In genomic region chr8:111594951-111595350, GRCm38 (mm10) we compare ENCODE assay signal across 10 mouse cellular contexts. TPM values are rescaled to one million over a fixed set of nuclear protein-coding genes. Genes with fewer than 3 reads are reported as not detected.
DNase-seq lines count a peak whose midpoint lies in the region; ATAC-seq and TF ChIP-seq lines count a peak whose summit lies in the region.
"Had no signal": no experiment of that assay in that cellular context is flagged by ENCODE, and none has a peak within 500 bp of the region (broad histone marks: within the 10 kb centered on the region; RNA-seq: fewer than 3 reads in every experiment).

No protein-coding gene starts in this region.

- TF ChIP-seq CTCF in heart, postnatal 0 days (IDR thresholded peaks at IDR 0.05; ENCODE audit: low read depth), result no peak
- TF ChIP-seq CTCF in midbrain, postnatal 0 days (IDR thresholded peaks at IDR 0.05), result no peak

- H3K4me1 ChIP-seq in heart, postnatal 0 days (ENCODE audit: control insufficient read depth, insufficient read depth), result peaks cover 73% of the 10 kb centered on the region
- peaks cover 19% of the 10 kb centered on the region; the same call in 1 of the 2 replicates for H3K4me1 ChIP-seq in midbrain, postnatal 0 days (ENCODE audit: insufficient read depth, low read length)
- peaks cover 10% of the 10 kb centered on the region for H3K4me1 ChIP-seq in midbrain, embryonic 11.5 days (ENCODE audit: control insufficient read depth, insufficient read depth, low read length)

- H3K9ac ChIP-seq in heart, postnatal 0 days (replicated peaks; ENCODE audit: low read depth, low read length), result 0 out of 2 replicates have a peak overlapping the region, but pooled peaks have one; percentile 11
- H3K9ac ChIP-seq in midbrain, postnatal 0 days (replicated peaks; ENCODE audit: low read length, poor library complexity, severe bottlenecking), result no peak overlapping the region
- H3K9ac ChIP-seq in midbrain, embryonic 11.5 days (ENCODE audit: low read length), result no peak overlapping the region
- H3K9ac ChIP-seq: neural tube, embryonic 12.5 days had no signal

- no peak overlapping the region for H3K4me3 ChIP-seq in heart, postnatal 0 days (ENCODE audit: low read depth, low read length)
- H3K4me3 ChIP-seq in midbrain, postnatal 0 days (ENCODE audit: low read depth, low read length), result no peak overlapping the region
- no peak overlapping the region for H3K4me3 ChIP-seq in midbrain, embryonic 11.5 days (ENCODE audit: low read depth, low read length)
- H3K4me3 ChIP-seq: neural tube, embryonic 12.5 days had no signal

- DNase-seq in cerebellum, adult 11-12 months, result peak; percentile 41
- no peak for DNase-seq in cerebellum, adult 11 months
- no peak for DNase-seq in heart, postnatal 0 days (ENCODE audit: low spot score)
- no peak for DNase-seq in heart, postnatal 36 days
- DNase-seq in midbrain, postnatal 0 days (ENCODE audit: low spot score), result no peak
- DNase-seq in midbrain, embryonic 11.5 days (ENCODE audit: low spot score, missing footprints), result no peak
- peak; percentile 28 for DNase-seq in skeletal muscle tissue, adult 2 months (ENCODE audit: low read depth, low spot score)
- no peak for DNase-seq in layer of hippocampus, adult 9-11 months
- DNase-seq: right cerebral cortex, postnatal 14 days had no signal

- no peak for ATAC-seq in heart, postnatal 0 days (ENCODE audit: insufficient read depth, low read depth)
- no peak for ATAC-seq in midbrain, postnatal 0 days (ENCODE audit: low FRiP score)
- no peak for ATAC-seq in midbrain, embryonic 11.5 days (ENCODE audit: low FRiP score)

- intact Hi-C loops in heart, postnatal 36 days (cut with DNase I), result loop anchor here (5.0 kb wide), 1 partner anchor 38 kb away; no protein-coding TSS in a partner anchor

- H3K36me3 ChIP-seq in heart, postnatal 0 days (replicated peaks; ENCODE audit: control insufficient read depth, insufficient read depth, low read length), result 0 out of 2 replicates have a peak, but pooled peaks cover 7% of the 10 kb centered on the region
- no peaks in the 10 kb centered on the region for H3K36me3 ChIP-seq in midbrain, postnatal 0 days (ENCODE audit: insufficient read depth, low read length)
- no peaks in the 10 kb centered on the region for H3K36me3 ChIP-seq in midbrain, embryonic 11.5 days (ENCODE audit: control insufficient read depth, insufficient read depth, low read length)
- H3K36me3 ChIP-seq: neural tube, embryonic 12.5 days had no signal

- no peak for TF ChIP-seq EP300 in heart, postnatal 0 days (IDR thresholded peaks at IDR 0.05; ENCODE audit: low read depth)

- H3K27ac ChIP-seq in heart, postnatal 0 days (ENCODE audit: low read depth), result peak overlapping the region; percentile 90
- 0 out of 2 replicates have a peak overlapping the region, but pooled peaks have one; percentile 26 for H3K27ac ChIP-seq in midbrain, postnatal 0 days (ENCODE audit: low read depth, low read length)
- H3K27ac ChIP-seq in midbrain, embryonic 11.5 days (ENCODE audit: low read depth, low read length), result no peak overlapping the region
- H3K27ac ChIP-seq: neural tube, embryonic 12.5 days had no signal

- H3K4me2 ChIP-seq in heart, postnatal 0 days (ENCODE audit: low read depth, low read length), result peak overlapping the region; percentile 7; the same call in 1 of the 2 replicates
- H3K4me2 ChIP-seq in midbrain, postnatal 0 days (ENCODE audit: low read depth, low read length, poor library complexity, severe bottlenecking), result no peak overlapping the region
- H3K4me2 ChIP-seq in midbrain, embryonic 11.5 days, result no peak overlapping the region
- H3K4me2 ChIP-seq: neural tube, embryonic 12.5 days had no signal

- 45% methylated on average over 2 of the region's 2 CpGs for WGBS in heart, postnatal 0 days
- 89% methylated on average over 2 of the region's 2 CpGs for WGBS in midbrain, postnatal 0 days
- 97% methylated on average over 2 of the region's 2 CpGs for WGBS in midbrain, embryonic 11.5 days

- H3K9me3 ChIP-seq in heart, postnatal 0 days (replicated peaks; ENCODE audit: control insufficient read depth, low read length), result no peaks in the 10 kb centered on the region
- H3K9me3 ChIP-seq in midbrain, postnatal 0 days (ENCODE audit: low read length), result no peaks in the 10 kb centered on the region
- H3K9me3 ChIP-seq in midbrain, embryonic 11.5 days (ENCODE audit: control insufficient read depth, low read length), result no peaks in the 10 kb centered on the region
- H3K9me3 ChIP-seq: neural tube, embryonic 12.5 days had no signal

- H3K27me3 ChIP-seq in heart, postnatal 0 days (ENCODE audit: control insufficient read depth, insufficient read depth, low read length), result no peaks in the 10 kb centered on the region
- no peaks in the 10 kb centered on the region for H3K27me3 ChIP-seq in midbrain, postnatal 0 days (ENCODE audit: insufficient read depth, low read length)
- no peaks in the 10 kb centered on the region for H3K27me3 ChIP-seq in midbrain, embryonic 11.5 days (ENCODE audit: control insufficient read depth, insufficient read depth, low read length)
- H3K27me3 ChIP-seq: neural tube, embryonic 12.5 days had no signal

RNA-seq across cellular contexts. Expression of gene Ldhd, which starts 35.2 kb away (rescaled TPM):
- total RNA-seq in heart, postnatal 0 days (2014; rRNA removed; ENCODE audit: low replicate concordance), result 2.7 and 4.3 TPM in 2 replicates
- polyA plus RNA-seq in heart, postnatal 0 days (2015; fragmentation: Nextera tagmentation; extraction: Ambion mirVana), result 1.3 and 1.5 TPM in 2 replicates
- 10 to 100 TPM; 36.7 to 43.6 TPM for total RNA-seq in heart, postnatal 36 days (2021)
- total RNA-seq in midbrain, postnatal 0 days (2014; rRNA removed), result 1.5 and 3.3 TPM in 2 replicates
- polyA plus RNA-seq in midbrain, postnatal 0 days (2015; fragmentation: Nextera tagmentation; extraction: Ambion mirVana), result 2.0 and 2.8 TPM in 2 replicates
- polyA plus RNA-seq in midbrain, embryonic 11.5 days (2014; fragmentation: Nextera tagmentation; extraction: Ambion mirVana), result 0.19 and 0.22 TPM in 2 replicates

RNA-seq across cellular contexts. Expression of gene Zfp1, which starts 48.2 kb away (rescaled TPM):
- total RNA-seq in heart, postnatal 0 days (2014; rRNA removed; ENCODE audit: low replicate concordance), result 7.5 and 18.3 TPM in 2 replicates
- 11.9 and 12.0 TPM in 2 replicates for polyA plus RNA-seq in heart, postnatal 0 days (2015; fragmentation: Nextera tagmentation; extraction: Ambion mirVana)
- 1 to 10 TPM; 8.1 to 8.4 TPM for total RNA-seq in heart, postnatal 36 days (2021)
- 18.1 and 22.2 TPM in 2 replicates for total RNA-seq in midbrain, postnatal 0 days (2014; rRNA removed)
- 22.7 and 23.3 TPM in 2 replicates for polyA plus RNA-seq in midbrain, postnatal 0 days (2015; fragmentation: Nextera tagmentation; extraction: Ambion mirVana)
- polyA plus RNA-seq in midbrain, embryonic 11.5 days (2014; fragmentation: Nextera tagmentation; extraction: Ambion mirVana), result 23.8 and 25.6 TPM in 2 replicates

RNA-seq across cellular contexts. Expression of gene Znrf1, which starts 59.1 kb away (rescaled TPM):
- total RNA-seq in heart, postnatal 0 days (2014; rRNA removed; ENCODE audit: low replicate concordance), result 52.1 and 69.1 TPM in 2 replicates
- polyA plus RNA-seq in heart, postnatal 0 days (2015; fragmentation: Nextera tagmentation; extraction: Ambion mirVana), result 13.9 and 15.1 TPM in 2 replicates
- total RNA-seq in heart, postnatal 36 days (2021), result 10 to 100 TPM; 56.4 to 59.3 TPM
- total RNA-seq in midbrain, postnatal 0 days (2014; rRNA removed), result 229 and 234 TPM in 2 replicates
- polyA plus RNA-seq in midbrain, postnatal 0 days (2015; fragmentation: Nextera tagmentation; extraction: Ambion mirVana), result 87.8 and 96.5 TPM in 2 replicates
- polyA plus RNA-seq in midbrain, embryonic 11.5 days (2014; fragmentation: Nextera tagmentation; extraction: Ambion mirVana), result 38.6 and 45.6 TPM in 2 replicates

Comparison
In these comparisons a context has a peak if more than half of its experiments do, and no peak if none do; other contexts are left out.
1. DNase-seq: peak in cerebellum, adult 11-12 months (single experiment) and skeletal muscle tissue, adult 2 months (single experiment); none in cerebellum, adult 11 months (single experiment), heart, postnatal 0 days (single experiment), heart, postnatal 36 days (0 of 2), midbrain, postnatal 0 days (single experiment), midbrain, embryonic 11.5 days (single experiment) and layer of hippocampus, adult 9-11 months (single experiment).